Mouse (Mus musculus) frontal cortex, postnatal 10 days (tissue): ENCODE data around the gene Samd10.

Experiments
- DNase-seq, 2 experiments: peaks; one replicate each; pipeline ENCODE4 v3.0.0; 2022; ENCODE audit warnings: low spot score in 2 of 2, mixed read lengths in 1 of 2

Samd10 gene

DNA sequence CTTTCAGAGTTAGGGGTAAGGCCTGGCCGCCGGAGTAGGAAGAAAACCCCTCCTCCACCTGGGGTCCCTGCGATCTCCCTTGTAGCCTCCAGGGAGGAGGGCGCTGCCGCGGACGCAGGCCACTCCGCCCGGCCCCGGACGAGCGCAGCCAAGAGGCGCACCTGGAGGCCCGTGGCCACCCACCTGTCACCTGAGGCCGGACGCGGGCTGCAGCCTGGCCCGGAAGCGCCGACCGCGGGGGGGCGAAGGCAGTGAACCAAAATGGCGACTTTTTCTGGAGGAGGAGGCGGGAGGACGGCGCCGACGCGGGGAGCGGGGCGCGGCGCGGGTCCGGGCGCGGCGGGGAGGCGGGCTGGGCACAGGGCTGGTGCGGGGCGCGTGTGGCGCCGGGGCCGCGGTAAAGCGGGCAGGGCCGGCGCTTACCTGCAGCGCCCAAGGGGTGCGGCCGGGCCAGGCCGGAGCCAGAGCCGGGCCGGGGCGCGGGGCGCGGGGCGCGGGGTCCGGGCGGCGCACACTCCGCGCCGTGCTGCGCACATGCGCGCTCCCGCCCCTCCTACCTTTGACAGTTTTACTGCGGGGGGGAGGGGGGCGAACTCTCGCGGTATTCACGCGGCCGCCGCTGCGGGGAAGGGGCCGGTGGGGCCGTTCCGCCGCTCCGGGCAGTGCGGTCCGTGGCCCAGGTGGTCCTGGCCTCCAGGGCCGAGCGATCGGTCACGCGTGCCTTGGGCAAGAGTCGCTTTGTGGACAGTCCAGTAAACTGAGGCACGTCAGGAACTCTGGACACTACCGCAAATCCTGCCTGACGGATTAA, 6.6 kb downstream of the Samd10 start, which contains the start of gene Zfp512b:
TSS of gene Zfp512b (minus strand) at position 573 of the 811 bp plus-strand sequence.
- DNase-seq = peak in 1 of 2 experiments; percentile 78

DNA sequence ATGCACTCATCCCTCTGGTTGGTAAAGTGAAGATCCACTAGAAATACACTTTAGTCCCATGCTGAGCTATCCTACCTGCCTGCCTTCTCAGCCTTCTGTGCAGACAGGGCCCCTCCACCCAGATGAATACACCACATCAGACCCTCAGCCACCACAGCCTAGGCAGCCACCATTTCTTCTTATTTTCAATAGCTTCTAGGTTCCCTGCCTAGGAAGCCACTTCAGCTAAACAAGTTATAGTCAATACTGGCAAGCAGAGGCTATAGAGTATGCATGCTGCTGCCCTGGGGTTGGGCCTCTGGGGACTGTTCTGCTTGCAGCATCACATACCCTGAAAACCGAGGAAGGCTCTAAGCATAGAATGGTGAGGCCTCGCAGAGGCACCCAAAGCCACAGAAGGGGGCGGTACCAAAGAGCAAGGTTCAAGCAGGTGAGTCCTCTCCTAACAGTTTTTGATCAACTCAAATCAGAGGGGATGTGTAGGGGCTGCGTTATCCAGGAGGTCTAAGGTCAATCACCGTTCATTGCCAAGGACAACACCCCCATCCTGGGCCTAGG, 7.4 kb downstream of the Samd10 start, which contains the start of gene Prpf6:
TSS of gene Prpf6 (plus strand) at position 341 of the 558 bp plus-strand sequence.
- DNase-seq = no peak

GRCm38 (mm10) chr2:181590471-181590870, 8.5 kb downstream of the Samd10 start:
- DNase-seq = no peak

DNA sequence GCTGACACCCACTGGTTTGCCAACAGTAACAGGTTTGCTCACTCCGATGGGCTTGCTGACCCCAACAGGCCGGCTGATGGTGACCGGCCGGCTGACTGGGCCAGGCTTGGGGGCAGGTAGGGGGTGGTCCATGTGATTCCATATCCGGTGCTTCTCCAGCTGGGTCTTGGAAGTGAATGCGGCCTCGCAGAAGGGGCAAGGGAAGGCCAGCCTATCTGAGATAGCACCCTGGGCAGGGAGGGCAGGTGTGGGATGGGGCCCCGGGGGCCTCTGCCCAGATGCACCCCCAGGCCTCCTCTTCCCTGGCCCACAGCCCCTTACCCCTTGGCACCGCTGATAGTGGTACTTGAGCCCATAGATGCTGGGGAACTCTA, 9.3 kb downstream of the Samd10 start:
- no peak for DNase-seq

- no peak for DNase-seq
These were observed 9.8 kb downstream of the Samd10 start for GRCm38 (mm10) chr2:181589011-181589731.

GRCm38 (mm10) chr2:181588229-181588780, 10.7 kb downstream of the Samd10 start:
- DNase-seq = no peak

DNA sequence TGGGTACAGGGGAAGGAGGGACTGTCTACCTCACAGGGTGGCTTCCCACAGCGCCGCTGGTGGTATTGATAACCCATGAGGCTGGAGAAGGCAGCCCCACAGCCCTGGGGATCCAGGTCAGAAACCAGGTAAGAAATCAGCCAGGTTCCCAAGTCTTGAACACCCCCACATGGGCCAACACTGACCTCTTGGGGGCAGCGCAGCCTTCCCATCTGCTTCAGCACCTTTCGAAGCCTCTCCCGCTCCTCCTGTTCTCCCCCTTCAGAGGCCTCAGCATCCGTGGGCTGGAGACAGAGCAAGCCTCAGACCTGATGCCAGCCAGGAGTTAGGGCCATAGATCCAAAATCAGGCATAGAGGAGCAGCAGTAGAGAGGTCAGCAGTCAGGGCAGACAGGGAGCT, 11.2 kb downstream of the Samd10 start:
- no peak for DNase-seq

DNA sequence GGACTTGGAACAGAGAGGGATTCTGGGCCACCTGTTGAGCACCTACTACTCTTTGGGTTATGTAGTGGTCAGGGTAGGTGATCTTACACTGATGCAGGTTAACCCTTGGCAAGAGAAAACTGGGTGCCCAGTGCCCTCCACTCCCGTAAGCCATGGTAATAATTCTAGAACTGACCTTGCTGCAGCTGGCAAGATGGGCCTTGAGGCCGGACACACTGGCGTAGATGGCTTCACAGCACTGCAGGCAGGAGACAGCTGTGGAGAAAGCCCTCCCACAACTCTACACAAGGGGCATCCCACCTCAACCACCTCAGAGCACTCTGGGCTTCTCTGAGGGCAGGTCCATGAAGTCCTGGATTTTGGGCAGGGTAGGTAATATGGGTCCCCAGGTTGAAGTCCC, 12.9 kb downstream of the Samd10 start:
- peak in 1 of 2 experiments; percentile 4 for DNase-seq

GRCm38 (mm10) chr2:181585506-181585905, 13.5 kb downstream of the Samd10 start:
- peak in 1 of 2 experiments; percentile 4 for DNase-seq

- peak in 1 of 2 experiments; percentile 6 for DNase-seq
These were observed 14.5 kb downstream of the Samd10 start, which contains the start of gene Uckl1 for GRCm38 (mm10) chr2:181584411-181584942. Gene Uckl1, minus strand, starts transcription at chr2:181584892.

DNA sequence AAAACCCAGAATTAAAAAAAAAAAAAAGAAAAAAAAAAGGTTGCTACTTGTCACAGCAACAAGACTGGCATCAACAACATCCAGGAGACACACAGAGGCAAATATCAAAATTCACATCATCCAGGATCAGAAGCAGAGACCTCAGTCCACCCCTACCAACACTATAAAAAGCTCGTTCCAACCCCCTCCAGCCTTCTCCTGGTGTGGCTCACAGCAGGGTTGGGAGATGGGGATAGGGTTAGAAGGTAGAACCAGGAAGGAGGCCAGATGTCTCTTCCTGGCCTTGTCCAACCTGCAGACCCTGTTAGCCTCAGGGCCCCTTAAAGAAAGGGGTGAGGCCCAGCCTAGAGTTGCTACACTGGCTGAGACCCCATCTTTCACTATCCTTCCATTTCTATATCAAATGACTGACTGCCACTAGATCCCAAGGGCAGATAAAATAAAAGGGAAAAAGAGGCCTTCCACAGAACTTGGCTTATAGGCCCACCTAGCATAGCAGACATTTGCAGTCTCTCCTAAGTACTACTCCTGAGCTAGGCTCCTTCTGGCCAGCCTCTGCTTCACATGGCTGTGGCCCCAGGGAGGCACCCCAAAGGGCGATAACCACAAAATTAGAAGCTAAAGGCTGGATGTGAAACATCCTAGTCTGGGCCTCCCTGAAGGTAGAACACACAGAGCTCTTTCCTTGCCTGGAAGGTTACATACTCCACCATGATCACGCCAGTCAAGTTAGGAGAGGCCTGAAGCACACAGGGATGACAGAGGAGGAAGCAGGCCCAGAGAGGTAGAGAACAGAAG, 15.4 kb downstream of the Samd10 start:
- peak in 1 of 2 experiments; percentile 3 for DNase-seq

DNA sequence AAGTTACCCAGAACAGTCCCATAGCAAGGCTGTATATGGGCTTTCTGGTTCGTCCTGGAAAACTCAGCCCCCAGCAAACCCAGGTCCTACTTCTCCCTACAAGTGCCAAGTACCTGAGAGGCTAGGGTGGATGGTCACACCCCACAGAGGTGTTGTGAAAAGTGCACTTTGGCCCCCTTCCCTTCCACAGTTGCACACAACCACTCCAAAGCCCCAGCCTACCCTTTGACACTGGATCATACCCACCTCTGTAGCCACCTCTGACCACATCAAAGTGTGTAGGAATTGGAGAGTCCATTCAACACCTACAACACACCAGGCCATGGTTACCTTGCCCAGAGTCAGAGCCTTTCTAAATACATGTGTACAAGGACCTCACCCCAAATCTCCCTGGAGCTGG, 16.1 kb downstream of the Samd10 start:
- peak in 1 of 2 experiments; percentile 21 for DNase-seq

- DNase-seq = peak in 1 of 2 experiments; percentile 13
These were observed 16.7 kb downstream of the Samd10 start for GRCm38 (mm10) chr2:181582358-181582757.

- DNase-seq = peak; percentile 72 to 85
These were observed 17.5 kb downstream of the Samd10 start for GRCm38 (mm10) chr2:181581402-181582120.

DNA sequence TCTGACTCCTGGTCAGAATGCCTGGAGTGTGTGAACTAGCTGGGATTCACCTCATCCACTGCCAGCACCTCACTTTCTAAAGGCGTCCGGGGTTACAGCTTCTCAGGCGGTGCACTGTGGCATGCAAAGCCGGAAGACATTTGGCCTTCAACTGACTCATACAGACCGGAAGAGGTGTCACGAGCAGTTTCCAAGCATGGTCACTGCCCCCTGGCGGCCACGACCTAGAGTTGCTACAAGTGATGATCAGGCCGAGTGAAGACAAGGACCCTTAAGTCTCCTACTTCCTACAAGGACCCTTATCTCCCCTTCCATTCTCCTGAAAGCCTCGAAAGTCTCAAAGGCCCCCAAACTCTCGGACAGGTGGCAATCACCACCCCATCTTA, 18.0 kb downstream of the Samd10 start:
- DNase-seq = peak; percentile 72 to 76

DNA sequence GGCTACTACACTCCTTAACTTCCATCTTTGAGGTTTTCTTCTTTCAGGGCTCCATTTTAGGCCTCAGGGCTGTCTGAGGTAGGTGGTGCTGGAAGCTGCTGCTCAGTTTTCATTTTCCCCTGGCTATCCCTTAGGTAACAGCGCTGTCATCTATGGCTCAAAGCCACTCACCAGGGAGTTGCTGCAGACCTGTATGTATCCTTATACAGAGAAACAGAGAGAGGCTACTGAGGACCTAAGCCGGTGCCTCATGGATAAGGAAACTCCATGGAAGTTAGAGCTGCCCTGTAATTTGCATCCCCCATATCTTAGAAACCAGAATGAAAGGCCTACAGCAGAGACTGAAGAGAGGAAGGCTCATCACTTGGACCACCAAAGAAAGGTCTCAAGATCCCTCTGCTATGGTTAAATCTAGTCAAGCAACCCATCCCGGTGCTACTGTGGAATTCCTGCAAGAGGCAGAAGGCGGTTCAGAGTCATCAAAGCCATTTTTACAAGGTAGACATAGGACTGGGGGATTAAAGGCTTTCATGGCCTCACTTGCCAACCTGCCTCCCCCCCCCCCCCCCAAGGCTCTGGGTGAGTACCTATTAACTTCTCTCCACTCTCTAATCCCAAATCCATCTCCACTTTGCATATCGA, 18.8 kb downstream of the Samd10 start:
- peak; percentile 2 to 6 for DNase-seq

DNA sequence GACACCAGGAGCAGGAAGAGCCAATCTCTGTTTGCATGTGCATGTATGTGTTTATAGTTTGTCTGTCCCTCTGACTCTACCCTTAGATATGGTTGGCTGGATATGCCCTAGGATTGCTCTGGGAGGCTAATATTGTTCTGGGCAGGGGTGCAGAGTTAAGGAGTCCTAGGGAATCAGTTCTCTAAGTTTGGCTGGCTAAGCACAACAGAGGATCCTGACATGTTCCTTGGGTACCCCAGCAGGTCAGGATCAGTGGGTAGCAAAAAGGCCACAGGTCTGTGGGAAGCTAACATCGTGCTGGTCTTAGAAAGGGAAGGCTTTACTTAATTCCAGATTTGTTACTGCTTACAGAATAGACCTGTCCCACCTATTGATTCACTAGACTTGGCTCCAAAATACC, 19.3 kb downstream of the Samd10 start:
- peak in 1 of 2 experiments; percentile 4 for DNase-seq

- peak; percentile 3 to 6 for DNase-seq
These were observed 20.0 kb downstream of the Samd10 start for GRCm38 (mm10) chr2:181578790-181579618.
